Mouse (Mus musculus) frontal cortex, postnatal 10 days (tissue): ENCODE data around the gene Elmod3.

Source experiments
- DNase-seq, 2 experiments: peaks; one replicate each; pipeline ENCODE4 v3.0.0; 2022; ENCODE audit warnings: low spot score in 2 of 2, mixed read lengths in 1 of 2

Gene Elmod3

GRCm38 (mm10) chr6:72597956-72598753 is at the start of gene Elmod3, which contains the start of gene Retsat:
Elmod3 (minus strand) TSS chr6:72598413.
Retsat (plus strand) TSS chr6:72598475.
- DNase-seq, result peak; percentile 86 to 88

- DNase-seq, result peak; percentile 37 to 66
Measured at GRCm38 (mm10) chr6:72647383-72647820, 49.2 kb upstream of the Elmod3 start.

GRCm38 (mm10) chr6:72645364-72645763 is 47.2 kb upstream of the Elmod3 start:
- DNase-seq, result no peak

GRCm38 (mm10) chr6:72644576-72644975 is 46.4 kb upstream of the Elmod3 start:
- DNase-seq, result no peak

GRCm38 (mm10) chr6:72641218-72641954 is 43.2 kb upstream of the Elmod3 start:
- no peak for DNase-seq

- DNase-seq, result no peak
Measured at GRCm38 (mm10) chr6:72636940-72637339, 38.7 kb upstream of the Elmod3 start.

- DNase-seq, result peak in 1 of 2 experiments; percentile 20
Measured at GRCm38 (mm10) chr6:72635760-72636431, 37.7 kb upstream of the Elmod3 start.

- no peak for DNase-seq
Measured at GRCm38 (mm10) chr6:72634311-72634710, 36.1 kb upstream of the Elmod3 start.

- no peak for DNase-seq
Measured at GRCm38 (mm10) chr6:72631700-72632099, 33.5 kb upstream of the Elmod3 start.

- no peak for DNase-seq
Measured at GRCm38 (mm10) chr6:72630961-72631360, 32.7 kb upstream of the Elmod3 start.

- DNase-seq, result no peak
Measured at GRCm38 (mm10) chr6:72630370-72630769, 32.2 kb upstream of the Elmod3 start.

GRCm38 (mm10) chr6:72627276-72627675 is 29.1 kb upstream of the Elmod3 start:
- no peak for DNase-seq

GRCm38 (mm10) chr6:72626391-72626790 is 28.2 kb upstream of the Elmod3 start:
- DNase-seq, result no peak

- no peak for DNase-seq
Measured at GRCm38 (mm10) chr6:72623661-72624402, 25.6 kb upstream of the Elmod3 start.

- DNase-seq, result no peak
Measured at GRCm38 (mm10) chr6:72622917-72623316, 24.7 kb upstream of the Elmod3 start.

GRCm38 (mm10) chr6:72620920-72621319 is 22.7 kb upstream of the Elmod3 start:
- no peak for DNase-seq

- no peak for DNase-seq
Measured at GRCm38 (mm10) chr6:72619734-72620532, 21.7 kb upstream of the Elmod3 start.

- DNase-seq, result peak; percentile 88 to 93
Measured at GRCm38 (mm10) chr6:72616643-72617288, 18.6 kb upstream of the Elmod3 start, which contains the start of gene Tgoln1. Tgoln1 (minus strand) TSS chr6:72617000.

- DNase-seq, result no peak
Measured at GRCm38 (mm10) chr6:72615561-72616375, 17.6 kb upstream of the Elmod3 start.
